Mouse (Mus musculus): Measurements from ENCODE around the gene Lrrc27. TPM values are rescaled to one million over a fixed set of nuclear protein-coding genes. Genes with fewer than 3 reads are reported as not detected.

Lrrc27 gene
- total and polyA plus RNA-seq, 3 experiments = 0.54 to 1.3 TPM; not detected in 1

DNA sequence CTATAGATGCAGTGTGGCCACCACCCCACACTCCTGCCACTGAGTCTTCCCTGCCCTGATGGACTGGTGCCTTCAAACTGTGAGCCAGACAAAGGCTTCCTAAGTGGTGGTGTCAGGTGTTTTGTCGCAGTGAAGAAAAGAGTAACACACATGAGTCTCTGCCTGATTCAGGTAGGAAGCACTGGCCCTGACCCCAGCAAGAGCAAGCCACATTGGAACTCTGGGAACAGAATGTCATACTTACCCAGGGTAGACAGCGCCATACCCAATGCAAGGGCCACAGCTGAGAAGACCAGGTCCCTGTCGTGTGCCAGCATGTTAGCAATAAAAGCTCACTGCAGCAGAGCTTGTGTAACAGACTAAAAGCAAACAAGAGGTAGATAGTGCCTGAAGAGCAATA is 32.7 kb upstream of the Lrrc27 start:
- Histone ChIP-seq H3K4me3 (ENCODE audit: control insufficient read depth in 1 of 2, insufficient read depth in 1 of 2, low read depth in 2 of 2, low read length in 2 of 2) (no peak overlapping the region), H3K36me3 (ENCODE audit: control insufficient read depth in 1 of 2, insufficient read depth in 2 of 2, low read length in 2 of 2) (no peaks in the 10 kb centered on the region), H3K9me3 (replicated peaks; ENCODE audit: insufficient read depth, low read length) (no peaks in the 10 kb centered on the region), H3K9ac (ENCODE audit: control insufficient read depth, low read depth, low read length, poor library complexity, severe bottlenecking) (no peak overlapping the region), H3K79me2 (ENCODE audit: control insufficient read depth, insufficient read depth, low read length, poor library complexity) (no peaks in the 10 kb centered on the region), H3K27ac (ENCODE audit: control insufficient read depth, low read depth, low read length) (no peak overlapping the region), H3K4me1 (ENCODE audit: control insufficient read depth in 1 of 2, insufficient read depth in 2 of 2, low read length in 2 of 2) (no peaks in the 10 kb centered on the region), H3K27me3 (ENCODE audit: control insufficient read depth in 1 of 2, insufficient read depth in 2 of 2, low read length in 2 of 2) (no peaks in the 10 kb centered on the region)
- no peak for DNase-seq (ENCODE audit: low read depth, low spot score)
- TF ChIP-seq ZC3H11A (IDR thresholded peaks at IDR 0.05; ENCODE audit: low read depth, low read length) = no peak
- TF ChIP-seq USF1 (IDR thresholded peaks at IDR 0.05; ENCODE audit: low read depth, low read length) = no peak
- no peak for TF ChIP-seq ETS1 (IDR thresholded peaks at IDR 0.05; ENCODE audit: low read depth, low read length)
- no peak for TF ChIP-seq BHLHE40 (IDR thresholded peaks at IDR 0.05; ENCODE audit: borderline replicate concordance, low read depth, low read length)
- no peak for TF ChIP-seq E2F4 (IDR thresholded peaks at IDR 0.05; ENCODE audit: borderline replicate concordance, low read depth, low read length)
- no peak for TF ChIP-seq TCF12 (IDR thresholded peaks at IDR 0.05; ENCODE audit: low read depth, low read length)
- no peak for TF ChIP-seq KAT2A (conservative IDR thresholded peaks at IDR 0.05; ENCODE audit: low read depth, low read length)
- no peak for TF ChIP-seq SMC3 (IDR thresholded peaks at IDR 0.05; ENCODE audit: low read depth, low read length)
- TF ChIP-seq TAL1 (IDR thresholded peaks at IDR 0.05; ENCODE audit: low read length) = no peak
- TF ChIP-seq MAX (IDR thresholded peaks at IDR 0.05; ENCODE audit: low read length) = no peak
- no peak for TF ChIP-seq POLR2AphosphoS5 (IDR thresholded peaks at IDR 0.05; ENCODE audit: borderline replicate concordance, low read depth, low read length)
- no peak for TF ChIP-seq ELF1 (IDR thresholded peaks at IDR 0.05; ENCODE audit: low read depth, low read length)
- no peak for TF ChIP-seq USF2 (IDR thresholded peaks at IDR 0.05; ENCODE audit: borderline replicate concordance in 1 of 2, insufficient read depth in 1 of 2, low read depth in 1 of 2, low read length in 2 of 2)

- TF ChIP-seq MYB (IDR thresholded peaks at IDR 0.05; ENCODE audit: low read depth, low read length) (no peak), RCOR1 (IDR thresholded peaks at IDR 0.05; ENCODE audit: low read depth, low read length) (no peak), ZC3H11A (IDR thresholded peaks at IDR 0.05; ENCODE audit: low read depth, low read length) (no peak), ZMIZ1 (IDR thresholded peaks at IDR 0.05; ENCODE audit: low read depth, low read length) (no peak), MEF2A (IDR thresholded peaks at IDR 0.05; ENCODE audit: extremely low read depth, insufficient replicate concordance, low read depth, low read length, poor library complexity, severe bottlenecking) (no peak), TBP (IDR thresholded peaks at IDR 0.05; ENCODE audit: low read depth, low read length) (no peak), GABPA (IDR thresholded peaks at IDR 0.05; ENCODE audit: low read depth, low read length) (no peak), MAFK (IDR thresholded peaks at IDR 0.05; ENCODE audit: borderline replicate concordance, low read depth, low read length) (no peak), POLR2AphosphoS2 (IDR thresholded peaks at IDR 0.05; ENCODE audit: low read length) (no peak), POLR2A (IDR thresholded peaks at IDR 0.05; ENCODE audit: control insufficient read depth in 1 of 2, insufficient read depth in 1 of 2, low read depth in 1 of 2, low read length in 2 of 2, poor library complexity in 1 of 2) (no peak), MAZ (IDR thresholded peaks at IDR 0.05; ENCODE audit: low read depth, low read length) (no peak), SIN3A (IDR thresholded peaks at IDR 0.05; ENCODE audit: low read length) (no peak), MAX (IDR thresholded peaks at IDR 0.05; ENCODE audit: low read length) (no peak), TCF12 (IDR thresholded peaks at IDR 0.05; ENCODE audit: low read depth, low read length) (no peak), CHD1 (IDR thresholded peaks at IDR 0.05; ENCODE audit: low read depth, low read length) (no peak), ETS1 (IDR thresholded peaks at IDR 0.05; ENCODE audit: low read depth, low read length) (no peak), HCFC1 (IDR thresholded peaks at IDR 0.05; ENCODE audit: low read depth, low read length) (no peak), ZNF384 (IDR thresholded peaks at IDR 0.05; ENCODE audit: low read depth, low read length) (no peak), BHLHE40 (IDR thresholded peaks at IDR 0.05; ENCODE audit: borderline replicate concordance, low read depth, low read length) (no peak), KAT2A (conservative IDR thresholded peaks at IDR 0.05; ENCODE audit: low read depth, low read length) (no peak)
- Histone ChIP-seq H3K9me3 (replicated peaks; ENCODE audit: insufficient read depth, low read length) (no peaks in the 10 kb centered on the region), H3K9ac (ENCODE audit: control insufficient read depth, low read depth, low read length, poor library complexity, severe bottlenecking) (no peak overlapping the region), H3K27ac (ENCODE audit: control insufficient read depth, low read depth, low read length) (no peak overlapping the region), H3K4me3 (ENCODE audit: control insufficient read depth in 1 of 2, insufficient read depth in 1 of 2, low read depth in 2 of 2, low read length in 2 of 2) (no peak overlapping the region), H3K36me3 (ENCODE audit: control insufficient read depth in 1 of 2, insufficient read depth in 2 of 2, low read length in 2 of 2) (no peaks in the 10 kb centered on the region; a peak in 1 of 4 replicates), H3K27me3 (ENCODE audit: control insufficient read depth in 1 of 2, insufficient read depth in 2 of 2, low read length in 2 of 2) (no peaks in the 10 kb centered on the region; a peak in 1 of 4 replicates), H3K79me2 (ENCODE audit: control insufficient read depth, insufficient read depth, low read length, poor library complexity) (no peaks in the 10 kb centered on the region), H3K4me1 (ENCODE audit: control insufficient read depth in 1 of 2, insufficient read depth in 2 of 2, low read length in 2 of 2) (no peaks in the 10 kb centered on the region)
- DNase-seq (ENCODE audit: low read depth, low spot score) = no peak
Observed at GRCm38 (mm10) chr7:139184396-139184795, 28.4 kb upstream of the Lrrc27 start.

Measured in MEL (cell line).